Mouse (Mus musculus): ENCODE measurements around the gene Sptb.

GRCm38 (mm10) chr12:76552958-76553357, 157.4 kb downstream of the Sptb start:
- TF ChIP-seq POLR2A (IDR thresholded peaks at IDR 0.05; ENCODE audit: borderline replicate concordance, extremely low read depth, low read depth, low read length) (no peak), CTCF (IDR thresholded peaks at IDR 0.05; ENCODE audit: insufficient read depth, low read length) (no peak)
